Comparison of ENCODE assay signal across 28 mouse cellular contexts in genomic region chr11:89074783-89075413, GRCm38 (mm10). TPM values are rescaled to one million over a fixed set of nuclear protein-coding genes. Genes with fewer than 3 reads are reported as not detected.
DNase-seq lines count a peak whose midpoint lies in the region; ATAC-seq and TF ChIP-seq lines count a peak whose summit lies in the region.
"Had no signal": no experiment of that assay in that cellular context is flagged by ENCODE, and none has a peak within 500 bp of the region (broad histone marks: within the 10 kb centered on the region; RNA-seq: fewer than 3 reads in every experiment).

No protein-coding gene starts in this region.

- peak; percentile 96 for ATAC-seq in frontal cortex, adult (ENCODE audit: low TSS enrichment)
- ATAC-seq in neural tube, embryonic 13.5 days (ENCODE audit: low read depth) = no peak
- ATAC-seq in neural tube, embryonic 15.5 days (ENCODE audit: low FRiP score) = no peak
- ATAC-seq: activated CD4-positive, CD25-positive, alpha-beta regulatory T cell, adult 4 months; forebrain, embryonic 14.5 days; inflammation-experienced regulatory T-cells, adult 6 months; Patski had no signal

- H3K4me3 ChIP-seq in neural tube, embryonic 13.5 days = no peak overlapping the region
- no peak overlapping the region for H3K4me3 ChIP-seq in neural tube, embryonic 15.5 days (replicated peaks)
- H3K4me3 ChIP-seq in E14TG2a.4 (replicated peaks; ENCODE audit: low read length) = peak overlapping the region; percentile 48
- H3K4me3 ChIP-seq: embryonic facial prominence, embryonic 10.5 days; heart, embryonic 12.5 days; hindbrain, embryonic 13.5 days; layer of hippocampus, adult 2 months; limb, embryonic 13.5 days; lung, embryonic 15.5 days; neural tube, embryonic 12.5 days; stomach, embryonic 15.5 days had no signal

- H3K27me3 ChIP-seq in neural tube, embryonic 13.5 days = no peaks in the 10 kb centered on the region
- H3K27me3 ChIP-seq in neural tube, embryonic 15.5 days (replicated peaks) = no peaks in the 10 kb centered on the region
- H3K27me3 ChIP-seq in E14TG2a.4 (ENCODE audit: insufficient read depth, low read length) = no peaks in the 10 kb centered on the region
- H3K27me3 ChIP-seq: heart, embryonic 12.5 days; limb, embryonic 13.5 days; lung, embryonic 15.5 days; neural tube, embryonic 12.5 days; Patski; stomach, embryonic 15.5 days had no signal

- no peaks in the 10 kb centered on the region for H3K4me1 ChIP-seq in neural tube, embryonic 13.5 days (replicated peaks)
- no peaks in the 10 kb centered on the region for H3K4me1 ChIP-seq in neural tube, embryonic 15.5 days
- peaks cover 62% of the 10 kb centered on the region for H3K4me1 ChIP-seq in E14TG2a.4 (replicated peaks; ENCODE audit: low read depth, low read length)
- H3K4me1 ChIP-seq: heart, embryonic 12.5 days; hindbrain, embryonic 13.5 days; lung, embryonic 15.5 days; neural tube, embryonic 12.5 days; stomach, embryonic 15.5 days had no signal

- no peaks in the 10 kb centered on the region for H3K36me3 ChIP-seq in neural tube, embryonic 13.5 days
- no peaks in the 10 kb centered on the region for H3K36me3 ChIP-seq in neural tube, embryonic 15.5 days
- no peaks in the 10 kb centered on the region for H3K36me3 ChIP-seq in E14TG2a.4 (ENCODE audit: insufficient read depth, low read length)
- H3K36me3 ChIP-seq: embryonic facial prominence, embryonic 10.5 days; heart, embryonic 12.5 days; hindbrain, embryonic 13.5 days; limb, embryonic 13.5 days; lung, embryonic 15.5 days; neural tube, embryonic 12.5 days; stomach, embryonic 15.5 days had no signal

- no peak overlapping the region for H3K4me2 ChIP-seq in neural tube, embryonic 13.5 days
- H3K4me2 ChIP-seq in neural tube, embryonic 15.5 days = no peak overlapping the region
- H3K4me2 ChIP-seq: heart, embryonic 12.5 days; hindbrain, embryonic 13.5 days; limb, embryonic 13.5 days; lung, embryonic 15.5 days; neural tube, embryonic 12.5 days; stomach, embryonic 15.5 days had no signal

- no peak for TF ChIP-seq CTCF in E14TG2a.4 (conservative IDR thresholded peaks at IDR 0.05; ENCODE audit: low read length)

- no peak overlapping the region for H3K27ac ChIP-seq in neural tube, embryonic 13.5 days (replicated peaks)
- no peak overlapping the region for H3K27ac ChIP-seq in neural tube, embryonic 15.5 days (replicated peaks)
- H3K27ac ChIP-seq: embryonic facial prominence, embryonic 10.5 days; hindbrain, embryonic 13.5 days; layer of hippocampus, adult 2 months; limb, embryonic 13.5 days; liver, embryonic 14.5 days; lung, embryonic 15.5 days; neural tube, embryonic 12.5 days; stomach, embryonic 15.5 days had no signal

- 45% methylated on average over 19 of the region's 19 CpGs for WGBS in neural tube, embryonic 13.5 days
- 47% methylated on average over 19 of the region's 19 CpGs for WGBS in neural tube, embryonic 15.5 days

- no peaks in the 10 kb centered on the region for H3K9me3 ChIP-seq in neural tube, embryonic 13.5 days
- H3K9me3 ChIP-seq in neural tube, embryonic 15.5 days (replicated peaks) = no peaks in the 10 kb centered on the region
- no peaks in the 10 kb centered on the region for H3K9me3 ChIP-seq in E14TG2a.4 (ENCODE audit: low read length)
- H3K9me3 ChIP-seq: embryonic facial prominence, embryonic 10.5 days; heart, embryonic 12.5 days; hindbrain, embryonic 13.5 days; limb, embryonic 13.5 days; lung, embryonic 15.5 days; neural tube, embryonic 12.5 days; stomach, embryonic 15.5 days had no signal

- no peak for DNase-seq in frontal cortex, postnatal 25 days (ENCODE audit: low spot score in 2 of 2)
- DNase-seq in brain, adult 2 months (ENCODE audit: low read depth, low spot score) = peak; percentile 45
- DNase-seq in urinary bladder, postnatal 10 days (ENCODE audit: low spot score) = no peak
- DNase-seq: adrenal gland, postnatal 10 days; B cell, adult 2 months; cerebellum, adult 11 months; heart, postnatal 14 days; kidney, adult 2 months; kidney, postnatal 14 days; lung, postnatal 4 days; right cerebral cortex, postnatal 14 days had no signal

- H3K9ac ChIP-seq in neural tube, embryonic 13.5 days = peak overlapping the region; percentile 12; the same call in 1 of the 2 replicates
- no peak overlapping the region for H3K9ac ChIP-seq in neural tube, embryonic 15.5 days (replicated peaks)
- H3K9ac ChIP-seq: heart, embryonic 12.5 days; hindbrain, embryonic 13.5 days; limb, embryonic 13.5 days; liver, embryonic 14.5 days; lung, embryonic 15.5 days; neural tube, embryonic 12.5 days; stomach, embryonic 15.5 days had no signal

RNA-seq across cellular contexts. Expression of gene Gm525, which starts 1.3 kb away (rescaled TPM):
- not detected in 2 replicates for polyA plus RNA-seq in neural tube, embryonic 13.5 days (2015; fragmentation: Nextera tagmentation; extraction: Ambion mirVana)
- polyA plus RNA-seq in neural tube, embryonic 15.5 days (2015; fragmentation: Nextera tagmentation; extraction: Ambion mirVana) = 9.3 TPM in 1 of 2 replicates, not detected in the other
- polyA plus RNA-seq: activated CD4-positive, CD25-positive, alpha-beta regulatory T cell, adult 4 months; embryonic facial prominence, embryonic 10.5 days; forebrain, embryonic 14.5 days; heart, embryonic 12.5 days; hindbrain, embryonic 13.5 days; inflammation-experienced regulatory T-cells, adult 6 months; liver, embryonic 14.5 days; neural tube, embryonic 12.5 days; Patski had no signal

RNA-seq across cellular contexts. Expression of gene Dgke, which starts 8.2 kb away (rescaled TPM):
- polyA plus RNA-seq in neural tube, embryonic 13.5 days (2015; fragmentation: Nextera tagmentation; extraction: Ambion mirVana) = 13.5 and 15.6 TPM in 2 replicates
- polyA plus RNA-seq in neural tube, embryonic 15.5 days (2015; fragmentation: Nextera tagmentation; extraction: Ambion mirVana) = 16.0 and 17.5 TPM in 2 replicates
